In genomic region chr16:21781277-21781676, GRCm38 (mm10) we compare ENCODE assay signal across 20 mouse cellular contexts.
"Had no signal": no experiment of that assay in that cellular context is flagged by ENCODE, and none has a peak within 500 bp of the region (broad histone marks: within the 10 kb centered on the region; RNA-seq: fewer than 3 reads in every experiment).

No protein-coding gene starts in this region.

- H3K4me3 ChIP-seq: layer of hippocampus, adult 2 months; limb, embryonic 10.5 days; limb, embryonic 13.5 days; liver, embryonic 13.5 days; midbrain, embryonic 12.5 days; midbrain, embryonic 15.5 days; neural tube, embryonic 12.5 days; neural tube, embryonic 15.5 days; stomach, embryonic 15.5 days had no signal

- H3K27me3 ChIP-seq: limb, embryonic 13.5 days; liver, embryonic 13.5 days; midbrain, embryonic 12.5 days; midbrain, embryonic 15.5 days; neural tube, embryonic 12.5 days; neural tube, embryonic 15.5 days; stomach, embryonic 15.5 days had no signal

- H3K9me3 ChIP-seq: limb, embryonic 10.5 days; limb, embryonic 13.5 days; liver, embryonic 13.5 days; midbrain, embryonic 12.5 days; midbrain, embryonic 15.5 days; neural tube, embryonic 12.5 days; neural tube, embryonic 15.5 days; stomach, embryonic 15.5 days had no signal

- H3K27ac ChIP-seq: layer of hippocampus, adult 2 months; limb, embryonic 10.5 days; limb, embryonic 13.5 days; liver, embryonic 13.5 days; macrophage; midbrain, embryonic 12.5 days; midbrain, embryonic 15.5 days; neural tube, embryonic 12.5 days; neural tube, embryonic 15.5 days; stomach, embryonic 15.5 days had no signal

- H3K36me3 ChIP-seq: limb, embryonic 10.5 days; limb, embryonic 13.5 days; liver, embryonic 13.5 days; midbrain, embryonic 12.5 days; midbrain, embryonic 15.5 days; neural tube, embryonic 12.5 days; neural tube, embryonic 15.5 days; stomach, embryonic 15.5 days had no signal

- DNase-seq: kidney, postnatal 14 days; layer of hippocampus, adult 9-11 months; liver, embryonic 13.5 days; lung, adult 2 months; lung, postnatal 14 days; right cerebral cortex, adult 18-20 months; right cerebral cortex, postnatal 14 days; right cerebral cortex, postnatal 4 days; spleen, adult 18-20 months; thymus, adult 18-20 months; thymus, postnatal 36 days had no signal

- ATAC-seq: midbrain, embryonic 15.5 days had no signal

- H3K4me2 ChIP-seq: limb, embryonic 13.5 days; liver, embryonic 13.5 days; midbrain, embryonic 12.5 days; midbrain, embryonic 15.5 days; neural tube, embryonic 12.5 days; neural tube, embryonic 15.5 days; stomach, embryonic 15.5 days had no signal

- H3K4me1 ChIP-seq: limb, embryonic 10.5 days; limb, embryonic 13.5 days; midbrain, embryonic 12.5 days; midbrain, embryonic 15.5 days; neural tube, embryonic 12.5 days; neural tube, embryonic 15.5 days; stomach, embryonic 15.5 days had no signal

- H3K9ac ChIP-seq: limb, embryonic 13.5 days; liver, embryonic 13.5 days; midbrain, embryonic 12.5 days; midbrain, embryonic 15.5 days; neural tube, embryonic 12.5 days; neural tube, embryonic 15.5 days; stomach, embryonic 15.5 days had no signal
